Mouse (Mus musculus): Measurements from ENCODE around the gene Rnf141. TPM values are rescaled to one million over a fixed set of nuclear protein-coding genes. Genes with fewer than 3 reads are reported as not detected.

Rnf141 gene
- polyA plus RNA-seq, 1 experiment from 2014 or later, result 18.5 TPM

GRCm38 (mm10) chr7:110785741-110786146 is 58.5 kb downstream of the Rnf141 start:
- no peaks in the 10 kb centered on the region for H3K9me3 ChIP-seq
- 63% methylated on average over 3 of the region's 3 CpGs for WGBS
- peaks cover 18% of the 10 kb centered on the region for H3K4me1 ChIP-seq
- H3K27me3 ChIP-seq, result no peaks in the 10 kb centered on the region
- H3K36me3 ChIP-seq, result no peaks in the 10 kb centered on the region
- H3K27ac ChIP-seq, result no peak overlapping the region
- ATAC-seq (ENCODE audit: low FRiP score, low read depth), result no peak
- H3K9ac ChIP-seq, result no peak overlapping the region
- no peak overlapping the region for H3K4me2 ChIP-seq (replicated peaks)
- H3K4me3 ChIP-seq, result no peak overlapping the region

GRCm38 (mm10) chr7:110784965-110785364 is 59.3 kb downstream of the Rnf141 start:
- H3K9me3 ChIP-seq, result no peaks in the 10 kb centered on the region
- no peak overlapping the region for H3K4me3 ChIP-seq
- WGBS, result 42% methylated on average over 8 of the region's 8 CpGs
- no peak overlapping the region for H3K4me2 ChIP-seq (replicated peaks)
- H3K36me3 ChIP-seq, result no peaks in the 10 kb centered on the region
- no peak; the same call in 1 of the 2 replicates for ATAC-seq (ENCODE audit: low FRiP score, low read depth)
- peaks cover 19% of the 10 kb centered on the region for H3K4me1 ChIP-seq
- H3K27me3 ChIP-seq, result no peaks in the 10 kb centered on the region
- no peak overlapping the region for H3K27ac ChIP-seq
- no peak overlapping the region for H3K9ac ChIP-seq

- H3K4me1 ChIP-seq, result peaks cover 19% of the 10 kb centered on the region
- no peaks in the 10 kb centered on the region for H3K36me3 ChIP-seq
- WGBS, result 49% methylated on average over 10 of the region's 10 CpGs
- no peaks in the 10 kb centered on the region for H3K27me3 ChIP-seq
- H3K9me3 ChIP-seq, result no peaks in the 10 kb centered on the region
- H3K9ac ChIP-seq, result no peak overlapping the region
- H3K4me2 ChIP-seq (replicated peaks), result no peak overlapping the region
- ATAC-seq (ENCODE audit: low FRiP score, low read depth), result no peak
- no peak overlapping the region for H3K27ac ChIP-seq
- H3K4me3 ChIP-seq, result no peak overlapping the region
Observed at GRCm38 (mm10) chr7:110782845-110783478, 61.3 kb downstream of the Rnf141 start.

GRCm38 (mm10) chr7:110782135-110782534 is 62.1 kb downstream of the Rnf141 start:
- Histone ChIP-seq H3K36me3 (no peaks in the 10 kb centered on the region), H3K27ac (no peak overlapping the region), H3K9me3 (no peaks in the 10 kb centered on the region), H3K4me3 (no peak overlapping the region), H3K4me1 (peaks cover 19% of the 10 kb centered on the region), H3K27me3 (no peaks in the 10 kb centered on the region), H3K4me2 (replicated peaks) (no peak overlapping the region), H3K9ac (no peak overlapping the region)
- ATAC-seq (ENCODE audit: low FRiP score, low read depth), result no peak
- 68% methylated on average over 7 of the region's 7 CpGs for WGBS

GRCm38 (mm10) chr7:110781231-110781711 is 63.0 kb downstream of the Rnf141 start:
- WGBS, result 44% methylated on average over 2 of the region's 2 CpGs
- H3K36me3 ChIP-seq, result no peaks in the 10 kb centered on the region
- no peaks in the 10 kb centered on the region for H3K9me3 ChIP-seq
- H3K4me1 ChIP-seq, result peaks cover 19% of the 10 kb centered on the region
- peak overlapping the region; percentile 28; the same call in 1 of the 2 replicates for H3K27ac ChIP-seq
- no peak overlapping the region for H3K9ac ChIP-seq
- H3K4me3 ChIP-seq, result no peak overlapping the region
- peak; percentile 26; the same call in 1 of the 2 replicates for ATAC-seq (ENCODE audit: low FRiP score, low read depth)
- no peak overlapping the region for H3K4me2 ChIP-seq (replicated peaks)
- H3K27me3 ChIP-seq, result no peaks in the 10 kb centered on the region

DNA sequence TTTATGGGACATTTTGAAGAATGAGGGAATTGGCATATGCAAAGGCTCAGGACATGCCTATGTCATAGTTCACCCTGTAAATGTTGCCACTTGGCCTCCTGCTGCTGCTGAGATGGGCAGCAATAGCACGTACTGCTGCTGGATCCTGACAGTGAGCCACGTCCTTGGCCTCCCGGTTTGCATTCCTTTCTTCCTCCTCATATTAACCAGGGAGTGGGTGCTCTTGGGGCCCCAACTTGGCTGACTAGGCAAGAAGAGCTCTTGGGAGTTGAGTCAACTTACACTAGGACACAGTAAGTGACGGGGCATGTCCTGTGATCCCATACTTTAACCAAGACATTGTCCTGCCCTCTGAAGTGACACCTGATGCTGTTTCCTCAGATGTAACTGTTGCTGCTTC is 63.7 kb downstream of the Rnf141 start:
- WGBS, result 85% methylated on average over 4 of the region's 4 CpGs

DNA sequence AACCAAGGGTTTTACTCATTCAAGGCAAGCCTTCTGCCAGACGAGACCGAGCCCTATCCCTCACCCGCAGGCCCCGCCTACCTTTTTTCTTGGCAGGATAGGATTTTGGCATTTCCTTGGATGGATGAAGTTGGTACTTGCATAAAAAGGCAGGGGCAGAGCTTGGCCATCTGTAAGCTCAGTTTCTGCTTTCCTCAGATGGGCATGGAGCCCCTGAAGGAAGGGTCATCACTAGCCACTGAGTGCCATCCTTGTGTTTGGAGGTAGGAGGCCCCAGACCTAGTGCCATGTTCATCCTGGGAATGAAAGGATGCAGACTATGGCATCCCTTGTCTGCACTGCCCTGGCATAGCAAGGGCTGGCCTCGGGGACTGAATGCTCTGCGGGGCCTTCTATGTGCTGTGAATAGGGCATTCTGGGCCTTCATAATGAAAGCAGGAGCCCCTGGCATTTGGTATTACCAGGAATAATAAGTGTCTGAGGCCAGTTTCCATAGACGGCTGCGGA is 64.6 kb downstream of the Rnf141 start:
- 85% methylated on average over 8 of the region's 8 CpGs for WGBS
- no peak for ATAC-seq (ENCODE audit: low FRiP score, low read depth)
- Histone ChIP-seq H3K4me3 (no peak overlapping the region), H3K4me2 (replicated peaks) (no peak overlapping the region), H3K27me3 (no peaks in the 10 kb centered on the region), H3K36me3 (no peaks in the 10 kb centered on the region), H3K4me1 (peaks cover 19% of the 10 kb centered on the region), H3K9ac (no peak overlapping the region), H3K9me3 (no peaks in the 10 kb centered on the region), H3K27ac (no peak overlapping the region)

More for the DNA sequence above, 63.7 kb downstream of the Rnf141 start:
- H3K4me3 ChIP-seq, result no peak overlapping the region
- ATAC-seq (ENCODE audit: low FRiP score, low read depth), result no peak
- H3K4me1 ChIP-seq, result peaks cover 19% of the 10 kb centered on the region
- H3K36me3 ChIP-seq, result no peaks in the 10 kb centered on the region
- H3K9me3 ChIP-seq, result no peaks in the 10 kb centered on the region
- no peak overlapping the region for H3K27ac ChIP-seq
- H3K27me3 ChIP-seq, result no peaks in the 10 kb centered on the region
- no peak overlapping the region for H3K9ac ChIP-seq
- no peak overlapping the region for H3K4me2 ChIP-seq (replicated peaks)

GRCm38 (mm10) chr7:110778933-110779332 is 65.3 kb downstream of the Rnf141 start:
- 92% methylated on average over 7 of the region's 7 CpGs for WGBS
- no peak for ATAC-seq (ENCODE audit: low FRiP score, low read depth)
- Histone ChIP-seq H3K27ac (no peak overlapping the region), H3K36me3 (no peaks in the 10 kb centered on the region), H3K27me3 (no peaks in the 10 kb centered on the region), H3K4me2 (replicated peaks) (no peak overlapping the region), H3K9me3 (no peaks in the 10 kb centered on the region), H3K4me3 (no peak overlapping the region), H3K9ac (no peak overlapping the region), H3K4me1 (peaks cover 23% of the 10 kb centered on the region)

- 81% methylated on average over 18 of the region's 18 CpGs for WGBS
- no peak for ATAC-seq (ENCODE audit: low FRiP score, low read depth)
- no peak overlapping the region for H3K27ac ChIP-seq
Observed at GRCm38 (mm10) chr7:110777146-110778001, 66.9 kb downstream of the Rnf141 start.

GRCm38 (mm10) chr7:110774674-110775073 is 69.6 kb downstream of the Rnf141 start:
- 81% methylated on average over 8 of the region's 8 CpGs for WGBS
- ATAC-seq (ENCODE audit: low FRiP score, low read depth), result no peak

More at GRCm38 (mm10) chr7:110777146-110778001, 66.9 kb downstream of the Rnf141 start:
- no peaks in the 10 kb centered on the region for H3K9me3 ChIP-seq
- H3K36me3 ChIP-seq, result no peaks in the 10 kb centered on the region
- no peak overlapping the region for H3K4me2 ChIP-seq (replicated peaks)
- no peaks in the 10 kb centered on the region for H3K27me3 ChIP-seq
- peaks cover 31% of the 10 kb centered on the region for H3K4me1 ChIP-seq
- no peak overlapping the region for H3K9ac ChIP-seq
- H3K4me3 ChIP-seq, result no peak overlapping the region

DNA sequence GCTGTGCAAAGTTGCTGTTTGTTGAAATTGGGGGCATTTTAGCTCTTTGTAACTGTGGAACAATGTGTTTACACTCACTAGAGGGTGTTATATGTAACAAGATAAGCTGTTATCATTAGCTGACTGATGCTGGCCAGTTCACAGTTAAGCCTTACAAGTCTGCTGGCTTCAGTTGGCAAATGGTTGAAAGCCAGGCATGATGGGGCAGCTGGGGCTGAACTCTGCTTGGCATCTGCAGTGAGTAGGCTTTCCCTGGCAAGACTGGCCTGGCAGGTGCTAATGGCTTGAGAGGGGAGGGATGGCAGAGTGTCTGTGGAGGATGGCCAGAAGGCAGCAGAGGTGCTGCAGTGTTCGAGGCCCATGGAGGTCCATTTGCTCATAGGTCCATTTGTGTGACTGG is 70.2 kb downstream of the Rnf141 start:
- Histone ChIP-seq H3K9ac (0 out of 2 replicates have a peak overlapping the region, but pooled peaks have one; percentile 19), H3K27me3 (peaks cover 11% of the 10 kb centered on the region), H3K36me3 (no peaks in the 10 kb centered on the region), H3K4me1 (peaks cover 15% of the 10 kb centered on the region), H3K4me2 (replicated peaks) (peak overlapping the region; percentile 45), H3K27ac (peak overlapping the region; percentile 49; the same call in 1 of the 2 replicates), H3K4me3 (peak overlapping the region; percentile 15; the same call in 1 of the 2 replicates), H3K9me3 (no peaks in the 10 kb centered on the region)
- 71% methylated on average over 1 of the region's 1 CpGs for WGBS
- ATAC-seq (ENCODE audit: low FRiP score, low read depth), result no peak

More at GRCm38 (mm10) chr7:110774674-110775073, 69.6 kb downstream of the Rnf141 start:
- no peak overlapping the region for H3K4me3 ChIP-seq
- H3K9me3 ChIP-seq, result no peaks in the 10 kb centered on the region
- peaks cover 5% of the 10 kb centered on the region for H3K27me3 ChIP-seq
- no peak overlapping the region for H3K9ac ChIP-seq
- H3K4me2 ChIP-seq (replicated peaks), result no peak overlapping the region
- no peaks in the 10 kb centered on the region for H3K36me3 ChIP-seq
- H3K27ac ChIP-seq, result no peak overlapping the region
- H3K4me1 ChIP-seq, result peaks cover 14% of the 10 kb centered on the region

All from limb, embryonic 13.5 days (tissue).